Mouse (Mus musculus) embryonic facial prominence, embryonic 11.5 days (tissue): Measurements from ENCODE around the gene Olfr1375. TPM values are rescaled to one million over a fixed set of nuclear protein-coding genes. Genes with fewer than 3 reads are reported as not detected.

Experiments used
- ATAC-seq: fragments of 200-750 bp; cut with Nextera tagmentation; replicated peaks from 2 replicates; pipeline ENCODE4 v1.8.0; 2017; ENCODE audit warnings: low read depth; ENCODE audit not compliant: insufficient number of reproducible peaks, low FRiP score, low TSS enrichment
- DNase-seq: peaks from one replicate; pipeline ENCODE4 v3.0.0-alpha.2; 2015; ENCODE audit warnings: low spot score
- H3K27ac ChIP-seq: fragments of 300-500 bp; sonication (generic); replicated peaks from 2 replicates; pipeline ENCODE4 v1.5.1; 2014; ENCODE audit warnings: mild to moderate bottlenecking, low read depth, low read length, control low read depth
- H3K27me3 ChIP-seq: fragments of 300-500 bp; sonication (generic); 2 replicates; pipeline ENCODE4 v1.6.1; 2014; ENCODE audit warnings: mild to moderate bottlenecking, low read length, moderate library complexity, mixed read lengths; ENCODE audit not compliant: control insufficient read depth, insufficient read depth
- H3K36me3 ChIP-seq: fragments of 300-500 bp; sonication (generic); replicated peaks from 2 replicates; pipeline ENCODE4 v1.6.1; 2014; ENCODE audit warnings: low read depth, mild to moderate bottlenecking, low read length, moderate library complexity, mixed read lengths; ENCODE audit not compliant: control insufficient read depth, insufficient read depth
- H3K4me1 ChIP-seq: fragments of 300-500 bp; sonication (generic); 2 replicates; pipeline ENCODE4 v1.6.1; 2014; ENCODE audit warnings: low read length, mixed read lengths; ENCODE audit not compliant: control insufficient read depth, insufficient read depth
- H3K4me2 ChIP-seq: fragments of 300-500 bp; sonication (generic); 2 replicates; pipeline ENCODE4 v1.6.1; 2014; ENCODE audit warnings: low read depth, mild to moderate bottlenecking, control low read depth, low read length, moderate library complexity
- H3K4me3 ChIP-seq: fragments of 300-500 bp; sonication (generic); 2 replicates; pipeline ENCODE4 v1.5.1; 2014; ENCODE audit warnings: low read depth, low read length, control low read depth
- H3K9ac ChIP-seq: fragments of 300-500 bp; sonication (generic); replicated peaks from 2 replicates; pipeline ENCODE4 v1.6.1; 2014; ENCODE audit warnings: mild to moderate bottlenecking, control low read depth, low read length
- H3K9me3 ChIP-seq: fragments of 300-500 bp; sonication (generic); replicated peaks from 2 replicates; pipeline ENCODE4 v1.6.1; 2016; ENCODE audit warnings: mild to moderate bottlenecking, low read length, inconsistent platforms, mixed read lengths; ENCODE audit not compliant: control insufficient read depth
- WGBS: fragments of 180-500 bp; shearing (Covaris S2); extraction: QIAGEN DNeasy Blood & Tissue Kit; methylation state at CpG from one replicate; pipeline ENCODE4 v1.1.7; 2014; 5-methylcytosine and 5-hydroxymethylcytosine counted together
- polyA plus RNA-seq: library from polyadenylated mRNA; unstranded; fragments of >200 nt; fragmentation: Nextera tagmentation; extraction: Ambion mirVana; gene quantifications from 2 replicates; pipeline ENCODE4 v1.2.1, GENCODE M21; 2014

Olfr1375 gene
- polyA plus RNA-seq, 1 experiment from 2014 or later, result not detected

GRCm38 (mm10) chr11:51060981-51061380 lies 13.1 kb downstream of the Olfr1375 start:
- Histone ChIP-seq H3K36me3 (no peaks in the 10 kb centered on the region), H3K9me3 (no peaks in the 10 kb centered on the region), H3K27ac (no peak overlapping the region), H3K4me3 (no peak overlapping the region), H3K4me2 (no peak overlapping the region), H3K27me3 (no peaks in the 10 kb centered on the region), H3K4me1 (no peaks in the 10 kb centered on the region), H3K9ac (no peak overlapping the region)
- ATAC-seq, result no peak
- whole genome bisulfite sequencing, result 95% methylated on average over 6 of the region's 6 CpGs
- no peak for DNase-seq

GRCm38 (mm10) chr11:51063276-51063675 lies 15.4 kb downstream of the Olfr1375 start:
- H3K4me1 ChIP-seq, result no peaks in the 10 kb centered on the region
- WGBS, result 93% methylated on average over 7 of the region's 7 CpGs
- no peak overlapping the region for H3K9ac ChIP-seq
- no peaks in the 10 kb centered on the region for H3K36me3 ChIP-seq
- no peak overlapping the region for H3K27ac ChIP-seq
- no peaks in the 10 kb centered on the region for H3K27me3 ChIP-seq
- ATAC-seq (no peak), DNase-seq (no peak)
- H3K9me3 ChIP-seq, result no peaks in the 10 kb centered on the region
- H3K4me2 ChIP-seq, result no peak overlapping the region
- no peak overlapping the region for H3K4me3 ChIP-seq

DNA sequence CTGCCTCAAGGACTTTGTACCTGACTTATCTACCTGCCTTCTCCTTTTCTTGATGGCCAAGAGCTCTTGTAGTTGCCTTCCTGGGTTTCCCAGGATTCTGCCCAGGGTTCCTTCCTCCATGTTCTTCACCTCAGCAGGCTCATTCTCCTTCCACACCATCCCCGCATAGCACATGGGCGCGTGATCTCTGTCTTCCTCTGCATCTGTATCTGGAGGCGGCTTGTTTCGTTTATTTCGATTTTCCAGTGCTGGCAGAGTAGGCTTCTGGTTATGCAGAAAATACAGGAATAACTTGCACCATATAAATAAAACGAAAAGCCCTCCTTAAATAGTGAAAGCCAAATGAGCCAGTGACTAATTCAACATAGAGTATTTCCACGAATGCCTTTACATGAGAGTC lies 15.9 kb downstream of the Olfr1375 start:
- no peak overlapping the region for H3K9ac ChIP-seq
- no peak overlapping the region for H3K27ac ChIP-seq
- no peaks in the 10 kb centered on the region for H3K9me3 ChIP-seq
- H3K4me1 ChIP-seq, result no peaks in the 10 kb centered on the region
- ATAC-seq (no peak), DNase-seq (no peak)
- H3K4me2 ChIP-seq, result no peak overlapping the region
- H3K4me3 ChIP-seq, result no peak overlapping the region
- 93% methylated on average over 8 of the region's 8 CpGs for WGBS
- H3K36me3 ChIP-seq, result no peaks in the 10 kb centered on the region
- no peaks in the 10 kb centered on the region for H3K27me3 ChIP-seq

DNA sequence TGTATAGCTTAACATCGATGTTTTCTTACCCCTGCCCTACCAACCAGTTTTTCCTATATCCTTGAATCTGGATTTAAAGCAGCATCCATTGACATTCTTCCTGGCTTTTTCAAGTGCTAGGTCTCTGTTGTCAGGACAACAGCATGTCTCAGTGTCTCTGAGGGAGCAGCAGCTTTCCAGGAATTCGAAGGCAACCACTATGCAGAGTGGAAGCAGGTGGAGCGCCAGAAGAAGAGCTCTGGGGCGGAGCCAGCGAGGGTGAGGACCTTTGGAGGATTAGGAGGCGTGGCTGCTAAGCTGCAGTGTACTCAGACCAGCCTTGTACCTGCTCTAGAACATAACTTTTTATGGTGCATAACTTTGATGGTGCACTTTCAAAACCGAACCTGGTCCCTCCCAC lies 36.6 kb downstream of the Olfr1375 start:
- Histone ChIP-seq H3K4me1 (no peaks in the 10 kb centered on the region), H3K27me3 (no peaks in the 10 kb centered on the region), H3K27ac (no peak overlapping the region), H3K9me3 (no peaks in the 10 kb centered on the region), H3K9ac (no peak overlapping the region), H3K36me3 (no peaks in the 10 kb centered on the region), H3K4me3 (no peak overlapping the region), H3K4me2 (no peak overlapping the region)
- 49% methylated on average over 7 of the region's 7 CpGs for WGBS
- DNase-seq, result no peak
- ATAC-seq, result no peak

DNA sequence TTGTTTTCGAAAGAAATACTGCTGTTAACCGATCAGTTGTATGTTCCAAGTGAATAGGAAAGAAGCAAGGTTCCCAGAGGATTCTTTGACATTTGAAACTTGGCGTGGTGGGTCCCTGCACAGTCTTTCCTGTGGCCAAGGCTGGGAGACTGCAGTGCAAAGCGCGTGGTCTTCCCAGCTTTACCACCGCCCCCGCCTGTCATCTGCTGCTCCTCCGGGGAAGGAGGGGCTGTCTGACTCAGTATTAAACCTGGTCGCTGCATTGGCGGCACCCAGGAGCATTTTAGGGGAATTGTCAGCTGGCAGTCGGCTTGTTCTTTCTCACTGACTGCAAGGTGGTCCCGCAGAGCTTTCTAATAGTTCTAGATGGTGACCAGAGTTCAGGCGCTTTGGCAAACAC lies 37.4 kb downstream of the Olfr1375 start:
- Histone ChIP-seq H3K27ac (no peak overlapping the region), H3K36me3 (no peaks in the 10 kb centered on the region), H3K9me3 (no peaks in the 10 kb centered on the region), H3K9ac (no peak overlapping the region), H3K27me3 (no peaks in the 10 kb centered on the region), H3K4me2 (no peak overlapping the region), H3K4me1 (no peaks in the 10 kb centered on the region), H3K4me3 (no peak overlapping the region)
- ATAC-seq (no peak), DNase-seq (no peak)
- 63% methylated on average over 13 of the region's 13 CpGs for whole genome bisulfite sequencing

Other genes starting within 250 kb of the Olfr1375 start
- 51.4 and 56.1 TPM in 2 replicates for gene Zfp354c, start 220.4 kb upstream of the Olfr1375 start, polyA plus RNA-seq
- gene Zfp879, start 206.6 kb upstream of the Olfr1375 start, polyA plus RNA-seq, result 0.78 and 1.00 TPM in 2 replicates
- not detected in 2 replicates for gene Grm6, start 197.4 kb upstream of the Olfr1375 start, polyA plus RNA-seq
- gene Zfp454, start 160.5 kb upstream of the Olfr1375 start, polyA plus RNA-seq, result 17.6 and 21.6 TPM in 2 replicates
- 24.5 and 27.1 TPM in 2 replicates for gene Zfp2, start 131.9 kb upstream of the Olfr1375 start, polyA plus RNA-seq
- 1.7 and 2.1 TPM in 2 replicates for gene Zfp354b, start 116.5 kb upstream of the Olfr1375 start, polyA plus RNA-seq
- gene 4933414I15Rik, start 104.3 kb upstream of the Olfr1375 start, polyA plus RNA-seq, result not detected in 2 replicates
- gene Prop1, start 94.3 kb upstream of the Olfr1375 start, polyA plus RNA-seq, result 0.25 and 0.79 TPM in 2 replicates
- not detected in 2 replicates for gene Olfr1378, start 81.6 kb upstream of the Olfr1375 start, polyA plus RNA-seq
- not detected in 2 replicates for gene Olfr1377, start 66.1 kb upstream of the Olfr1375 start, polyA plus RNA-seq
- not detected in 2 replicates for gene Olfr51, start 44.5 kb upstream of the Olfr1375 start, polyA plus RNA-seq
- gene Olfr54, start 33.9 kb upstream of the Olfr1375 start, polyA plus RNA-seq, result 0.15 TPM in 1 of 2 replicates, not detected in the other
- 8.6 and 11.4 TPM in 2 replicates for gene Zfp354a, start 11.1 kb downstream of the Olfr1375 start, polyA plus RNA-seq
- not detected in 2 replicates for gene Gm12569, start 172.4 kb downstream of the Olfr1375 start, polyA plus RNA-seq
- gene Clk4, start 213.6 kb downstream of the Olfr1375 start, polyA plus RNA-seq, result 153 and 155 TPM in 2 replicates
- gene BC049762, start 214.9 kb downstream of the Olfr1375 start, polyA plus RNA-seq, result 0.99 TPM in 1 of 2 replicates, not detected in the other
- 17.5 and 18.2 TPM in 2 replicates for gene Col23a1, start 241.8 kb downstream of the Olfr1375 start, polyA plus RNA-seq